Mouse (Mus musculus): ENCODE results near the gene Psmg1. TPM values are rescaled to one million over a fixed set of nuclear protein-coding genes. Genes with fewer than 3 reads are reported as not detected.

Gene Psmg1
- polyA plus RNA-seq, 1 experiment from 2014 or later: 72.5 TPM

DNA sequence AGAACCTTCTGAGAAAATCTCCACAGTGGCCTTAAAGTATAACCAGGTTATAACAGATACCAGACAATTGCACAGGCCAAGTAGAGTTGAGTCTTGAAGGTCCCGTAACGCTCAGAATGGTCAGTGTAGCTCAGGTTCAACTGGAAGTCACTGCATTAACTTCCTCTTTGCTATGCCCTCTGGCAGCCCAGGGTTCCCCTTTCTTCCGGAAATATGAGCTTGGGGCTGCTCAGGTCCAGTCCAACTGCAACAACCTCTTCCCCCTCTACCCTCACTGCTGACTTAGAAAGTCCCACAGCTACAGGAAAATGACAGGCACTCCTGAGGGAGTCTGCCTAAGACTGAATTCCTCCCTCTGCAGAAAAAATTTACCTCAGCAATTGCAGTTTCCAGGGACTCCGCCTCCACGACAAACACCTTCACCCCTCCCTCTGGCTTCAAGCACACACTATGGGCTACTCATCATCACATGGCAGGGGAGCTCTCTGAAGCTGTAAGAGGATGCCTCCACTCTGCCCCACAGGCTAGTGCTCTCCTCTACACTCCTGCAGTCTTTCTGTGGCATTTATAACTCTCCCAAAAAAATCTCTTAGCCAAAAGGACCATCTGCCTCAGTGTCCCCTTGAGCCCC is 34.9 kb downstream of the Psmg1 start:
- no peaks in the 10 kb centered on the region for H3K27me3 ChIP-seq
- no peaks in the 10 kb centered on the region for H3K4me1 ChIP-seq
- no peaks in the 10 kb centered on the region for H3K36me3 ChIP-seq
- H3K4me3 ChIP-seq: no peak overlapping the region
- no peak for ATAC-seq (ENCODE audit: low FRiP score, low read depth)
- H3K9me3 ChIP-seq: no peaks in the 10 kb centered on the region; the same call in 1 of the 2 replicates
- H3K27ac ChIP-seq (replicated peaks): no peak overlapping the region
- H3K4me2 ChIP-seq (replicated peaks): no peak overlapping the region
- no peak overlapping the region for H3K9ac ChIP-seq (replicated peaks)
- WGBS: 85% methylated on average over 5 of the region's 5 CpGs

DNA sequence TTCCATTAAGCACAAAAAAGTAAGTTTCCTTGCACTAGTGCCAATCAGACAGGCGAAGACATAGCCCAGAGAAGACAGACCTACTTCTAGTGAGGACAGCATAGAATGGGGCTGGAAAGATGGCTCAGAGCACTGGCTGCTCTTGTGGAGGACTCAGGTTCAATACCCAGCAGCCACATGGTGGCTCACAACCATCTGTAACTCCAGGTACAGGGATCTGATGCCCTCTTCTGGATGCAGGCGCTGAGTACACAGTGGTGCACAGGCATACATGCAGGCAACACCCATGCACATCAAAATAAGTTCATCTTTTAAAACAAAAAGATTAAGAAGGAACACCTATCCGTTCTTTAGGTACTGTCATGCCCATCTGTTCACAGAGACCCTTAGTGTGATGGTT is 36.4 kb downstream of the Psmg1 start:
- H3K4me1 ChIP-seq: no peaks in the 10 kb centered on the region
- H3K27me3 ChIP-seq: no peaks in the 10 kb centered on the region
- H3K4me2 ChIP-seq (replicated peaks): no peak overlapping the region
- H3K9me3 ChIP-seq: no peaks in the 10 kb centered on the region; the same call in 1 of the 2 replicates
- no peaks in the 10 kb centered on the region for H3K36me3 ChIP-seq
- no peak overlapping the region for H3K4me3 ChIP-seq
- H3K27ac ChIP-seq (replicated peaks): no peak overlapping the region
- no peak for ATAC-seq (ENCODE audit: low FRiP score, low read depth)
- H3K9ac ChIP-seq (replicated peaks): no peak overlapping the region
- 90% methylated on average over 3 of the region's 3 CpGs for WGBS

GRCm38 (mm10) chr16:95953159-95953650 is 37.6 kb downstream of the Psmg1 start:
- no peaks in the 10 kb centered on the region for H3K36me3 ChIP-seq
- 89% methylated on average over 4 of the region's 4 CpGs for WGBS
- H3K4me2 ChIP-seq (replicated peaks): no peak overlapping the region
- H3K9me3 ChIP-seq: no peaks in the 10 kb centered on the region; the same call in 1 of the 2 replicates
- H3K4me1 ChIP-seq: no peaks in the 10 kb centered on the region
- no peak overlapping the region for H3K4me3 ChIP-seq
- no peak for ATAC-seq (ENCODE audit: low FRiP score, low read depth)
- no peak overlapping the region for H3K27ac ChIP-seq (replicated peaks)
- H3K27me3 ChIP-seq: no peaks in the 10 kb centered on the region
- no peak overlapping the region for H3K9ac ChIP-seq (replicated peaks)

DNA sequence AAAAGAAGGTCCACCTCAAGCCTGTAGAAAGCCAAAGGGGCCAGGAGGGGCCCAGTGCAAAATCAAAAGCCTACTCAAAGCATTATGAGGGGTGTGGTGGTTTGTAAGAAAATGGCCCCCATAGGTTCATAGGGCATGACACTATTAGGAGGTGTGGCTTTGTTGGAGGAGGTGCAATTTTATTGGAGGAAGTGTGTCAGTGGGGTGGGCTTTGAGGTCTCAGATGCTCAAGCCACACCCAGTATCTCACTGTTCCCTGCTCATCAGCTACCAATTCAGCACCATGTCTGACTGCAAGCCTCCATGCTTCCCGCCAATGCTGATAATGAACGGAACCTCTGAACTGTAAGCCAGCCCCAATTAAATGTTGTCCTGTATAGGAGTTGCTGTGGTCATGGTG is 39.3 kb downstream of the Psmg1 start:
- Histone ChIP-seq H3K27me3 (peaks cover 2% of the 10 kb centered on the region; the same call in 1 of the 2 replicates), H3K4me1 (no peaks in the 10 kb centered on the region), H3K9ac (replicated peaks) (no peak overlapping the region), H3K4me2 (replicated peaks) (no peak overlapping the region), H3K27ac (replicated peaks) (no peak overlapping the region), H3K36me3 (no peaks in the 10 kb centered on the region), H3K9me3 (no peaks in the 10 kb centered on the region; the same call in 1 of the 2 replicates), H3K4me3 (no peak overlapping the region)
- no peak for ATAC-seq (ENCODE audit: low FRiP score, low read depth)
- 96% methylated on average over 2 of the region's 2 CpGs for WGBS

DNA sequence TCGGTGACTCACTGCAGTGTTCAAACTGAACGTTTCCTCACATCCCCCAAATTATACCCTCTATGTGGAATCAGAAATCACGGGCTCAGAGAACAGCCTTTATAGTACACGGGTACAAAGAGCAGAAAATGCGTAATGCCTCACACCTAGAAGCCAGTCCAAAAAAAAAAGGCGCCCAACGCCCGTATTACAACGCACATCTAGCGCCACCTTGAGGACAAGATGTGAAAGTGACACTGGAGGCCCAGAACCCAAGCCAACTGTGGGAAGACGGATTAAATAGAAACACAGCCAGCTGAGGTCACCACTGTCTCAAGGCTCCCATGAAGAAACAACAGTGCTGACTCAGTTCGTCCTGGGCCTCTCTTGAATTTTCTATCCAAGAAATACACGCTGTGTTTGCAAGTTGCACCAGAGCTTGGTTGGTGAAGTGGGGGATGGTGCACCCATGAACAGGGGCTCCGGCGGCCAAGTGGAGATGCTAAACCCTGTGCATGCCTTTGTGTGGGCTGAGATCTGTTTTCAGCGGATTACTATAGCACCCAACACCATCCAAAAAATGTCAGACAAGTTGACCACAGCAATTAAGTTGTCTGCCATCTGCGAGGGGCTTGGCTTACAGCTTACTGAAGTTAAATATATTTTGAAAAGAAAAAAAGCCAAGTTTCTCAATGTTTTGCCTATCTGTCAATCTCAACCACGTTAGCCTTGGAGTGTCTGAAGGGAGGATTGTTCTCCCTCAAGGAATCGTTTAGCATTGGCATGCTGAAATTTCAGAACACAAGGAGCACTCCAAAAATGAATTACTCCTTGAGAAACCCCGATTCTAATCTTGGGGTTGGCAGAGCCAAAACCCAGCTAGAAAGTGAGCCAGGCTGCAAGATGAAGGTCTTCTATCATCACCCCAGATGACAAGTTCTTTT is 45.1 kb downstream of the Psmg1 start:
- H3K4me2 ChIP-seq (replicated peaks): no peak overlapping the region
- 34% methylated on average over 20 of the region's 20 CpGs for WGBS

GRCm38 (mm10) chr16:95943186-95943585 is 47.6 kb downstream of the Psmg1 start:
- ATAC-seq (ENCODE audit: low FRiP score, low read depth): no peak
- H3K4me3 ChIP-seq: no peak overlapping the region

More for the DNA sequence above, 45.1 kb downstream of the Psmg1 start:
- no peak overlapping the region for H3K9ac ChIP-seq (replicated peaks)
- H3K27me3 ChIP-seq: peaks cover 3% of the 10 kb centered on the region; the same call in 1 of the 2 replicates
- H3K9me3 ChIP-seq: no peaks in the 10 kb centered on the region
- H3K4me3 ChIP-seq: no peak overlapping the region
- no peaks in the 10 kb centered on the region for H3K36me3 ChIP-seq
- H3K27ac ChIP-seq (replicated peaks): no peak overlapping the region
- no peak for ATAC-seq (ENCODE audit: low FRiP score, low read depth)
- H3K4me1 ChIP-seq: no peaks in the 10 kb centered on the region

GRCm38 (mm10) chr16:95941575-95941974 is 49.2 kb downstream of the Psmg1 start:
- Histone ChIP-seq H3K9me3 (peaks cover 9% of the 10 kb centered on the region; the same call in 1 of the 2 replicates), H3K27me3 (peaks cover 2% of the 10 kb centered on the region; the same call in 1 of the 2 replicates), H3K4me1 (no peaks in the 10 kb centered on the region), H3K36me3 (no peaks in the 10 kb centered on the region), H3K9ac (replicated peaks) (no peak overlapping the region), H3K4me3 (no peak overlapping the region), H3K4me2 (replicated peaks) (no peak overlapping the region), H3K27ac (replicated peaks) (no peak overlapping the region)
- no peak for ATAC-seq (ENCODE audit: low FRiP score, low read depth)
- WGBS: 82% methylated on average over 5 of the region's 5 CpGs

More at GRCm38 (mm10) chr16:95943186-95943585, 47.6 kb downstream of the Psmg1 start:
- H3K9me3 ChIP-seq: no peaks in the 10 kb centered on the region
- H3K36me3 ChIP-seq: no peaks in the 10 kb centered on the region
- WGBS: 79% methylated on average over 6 of the region's 6 CpGs
- H3K27ac ChIP-seq (replicated peaks): no peak overlapping the region
- H3K4me2 ChIP-seq (replicated peaks): no peak overlapping the region
- no peaks in the 10 kb centered on the region for H3K4me1 ChIP-seq
- H3K9ac ChIP-seq (replicated peaks): no peak overlapping the region
- peaks cover 3% of the 10 kb centered on the region; the same call in 1 of the 2 replicates for H3K27me3 ChIP-seq

GRCm38 (mm10) chr16:95935495-95935961 is 55.2 kb downstream of the Psmg1 start:
- peaks cover 9% of the 10 kb centered on the region; the same call in 1 of the 2 replicates for H3K9me3 ChIP-seq
- no peak for ATAC-seq (ENCODE audit: low FRiP score, low read depth)
- no peak overlapping the region for H3K4me3 ChIP-seq
- H3K27ac ChIP-seq (replicated peaks): no peak overlapping the region
- no peaks in the 10 kb centered on the region for H3K36me3 ChIP-seq
- H3K4me2 ChIP-seq (replicated peaks): no peak overlapping the region
- 56% methylated on average over 6 of the region's 6 CpGs for WGBS
- H3K27me3 ChIP-seq: no peaks in the 10 kb centered on the region
- H3K4me1 ChIP-seq: no peaks in the 10 kb centered on the region
- H3K9ac ChIP-seq (replicated peaks): no peak overlapping the region

DNA sequence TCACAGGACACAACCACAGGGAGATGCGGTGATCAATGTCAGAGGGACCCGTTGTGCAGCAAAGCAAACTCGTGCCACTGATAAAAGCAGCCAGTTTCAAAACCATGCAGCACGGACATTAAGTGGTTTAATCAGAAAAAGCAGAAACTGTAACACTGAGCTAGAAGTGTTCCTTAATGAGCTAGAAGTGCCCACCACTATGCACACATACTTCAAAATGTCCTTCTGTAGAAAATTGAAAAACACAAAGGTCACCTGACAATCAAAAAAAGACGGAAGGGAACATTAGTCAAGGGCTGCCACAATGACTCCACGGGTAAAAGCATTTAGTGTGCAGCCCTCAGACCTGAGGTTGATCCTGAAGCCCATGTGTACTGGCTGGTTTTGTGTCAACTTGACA is 57.9 kb downstream of the Psmg1 start:
- H3K36me3 ChIP-seq: no peaks in the 10 kb centered on the region
- H3K4me1 ChIP-seq: peaks cover 5% of the 10 kb centered on the region
- peaks cover 8% of the 10 kb centered on the region; the same call in 1 of the 2 replicates for H3K9me3 ChIP-seq
- H3K4me2 ChIP-seq (replicated peaks): no peak overlapping the region
- ATAC-seq (ENCODE audit: low FRiP score, low read depth): no peak
- H3K9ac ChIP-seq (replicated peaks): no peak overlapping the region
- 80% methylated on average over 6 of the region's 6 CpGs for WGBS
- no peaks in the 10 kb centered on the region for H3K27me3 ChIP-seq
- H3K4me3 ChIP-seq: no peak overlapping the region
- H3K27ac ChIP-seq (replicated peaks): no peak overlapping the region

- 88% methylated on average over 12 of the region's 12 CpGs for WGBS
- Histone ChIP-seq H3K27ac (replicated peaks) (no peak overlapping the region), H3K9me3 (no peaks in the 10 kb centered on the region), H3K9ac (replicated peaks) (no peak overlapping the region), H3K4me2 (replicated peaks) (no peak overlapping the region), H3K4me3 (no peak overlapping the region), H3K4me1 (peaks cover 5% of the 10 kb centered on the region), H3K27me3 (no peaks in the 10 kb centered on the region), H3K36me3 (no peaks in the 10 kb centered on the region)
- ATAC-seq (ENCODE audit: low FRiP score, low read depth): no peak
Observed at GRCm38 (mm10) chr16:95931509-95931908, 59.3 kb downstream of the Psmg1 start.

All from midbrain, embryonic 12.5 days (tissue).